In the genomic region with DNA sequence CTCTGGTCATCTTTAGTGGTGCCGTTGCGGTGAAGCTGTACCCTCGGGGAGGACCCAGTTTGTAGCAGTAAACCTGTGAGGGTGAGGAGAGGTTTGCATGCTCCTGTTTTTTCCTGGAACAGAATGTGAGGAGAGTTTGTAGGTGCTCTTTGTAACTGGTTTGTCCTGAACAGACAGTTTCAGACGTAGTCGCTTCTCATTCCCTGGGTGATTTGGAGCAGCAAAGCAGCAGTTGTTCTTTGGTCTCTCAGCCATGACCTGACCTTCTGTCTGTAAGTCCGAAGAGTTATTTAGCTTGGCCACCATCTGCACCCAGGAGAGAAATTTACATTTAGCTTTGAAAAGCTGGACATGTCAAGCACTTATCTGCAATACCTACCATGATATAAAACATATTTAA, we compare ENCODE assay signal across 12 mouse cellular contexts.
DNase-seq lines count a peak whose midpoint lies in the region; ATAC-seq lines count a peak whose summit lies in the region.
"Had no signal": no experiment of that assay in that cellular context is flagged by ENCODE, and none has a peak within 500 bp of the region (broad histone marks: within the 10 kb centered on the region; RNA-seq: fewer than 3 reads in every experiment).

No protein-coding gene starts in this region.

- H3K4me2 ChIP-seq in neural tube, embryonic 15.5 days: no peak overlapping the region
- H3K4me2 ChIP-seq in forebrain, embryonic 14.5 days (ENCODE audit: low read length): no peak overlapping the region
- H3K4me2 ChIP-seq in midbrain, embryonic 12.5 days (replicated peaks): 0 out of 2 replicates have a peak overlapping the region, but pooled peaks have one; percentile 9
- H3K4me2 ChIP-seq: heart, embryonic 11.5 days had no signal

- ATAC-seq in neural tube, embryonic 15.5 days (ENCODE audit: low FRiP score): no peak
- no peak for ATAC-seq in forebrain, embryonic 14.5 days
- peak; percentile 7; the same call in 1 of the 2 replicates for ATAC-seq in midbrain, embryonic 12.5 days (ENCODE audit: low FRiP score, low read depth)
- no peak for ATAC-seq in granulocyte monocyte progenitor cell, adult 5-6 weeks (replicated peaks; ENCODE audit: poor library complexity, severe bottlenecking)
- ATAC-seq: Patski had no signal

- no peak overlapping the region for H3K27ac ChIP-seq in neural tube, embryonic 15.5 days (replicated peaks)
- H3K27ac ChIP-seq in forebrain, embryonic 14.5 days (ENCODE audit: low read depth, low read length): peak overlapping the region; percentile 55
- H3K27ac ChIP-seq in midbrain, embryonic 12.5 days (replicated peaks): peak overlapping the region; percentile 73

- 0 out of 2 replicates have a peak, but pooled peaks cover 3% of the 10 kb centered on the region for H3K4me1 ChIP-seq in neural tube, embryonic 15.5 days
- H3K4me1 ChIP-seq in forebrain, embryonic 14.5 days (ENCODE audit: control insufficient read depth, insufficient read depth, low read length): peaks cover 20% of the 10 kb centered on the region
- H3K4me1 ChIP-seq in midbrain, embryonic 12.5 days: peaks cover 27% of the 10 kb centered on the region

- H3K27me3 ChIP-seq in neural tube, embryonic 15.5 days (replicated peaks): no peaks in the 10 kb centered on the region
- no peaks in the 10 kb centered on the region for H3K27me3 ChIP-seq in forebrain, embryonic 14.5 days (replicated peaks; ENCODE audit: control insufficient read depth, insufficient read depth, low read length)
- H3K27me3 ChIP-seq in midbrain, embryonic 12.5 days: no peaks in the 10 kb centered on the region
- H3K27me3 ChIP-seq: CH12.LX, Patski had no signal

- H3K36me3 ChIP-seq in neural tube, embryonic 15.5 days: no peaks in the 10 kb centered on the region
- no peaks in the 10 kb centered on the region for H3K36me3 ChIP-seq in forebrain, embryonic 14.5 days (ENCODE audit: control insufficient read depth, insufficient read depth, low read length)
- H3K36me3 ChIP-seq in midbrain, embryonic 12.5 days: no peaks in the 10 kb centered on the region

- H3K9ac ChIP-seq in neural tube, embryonic 15.5 days (replicated peaks): no peak overlapping the region
- H3K9ac ChIP-seq in forebrain, embryonic 14.5 days (ENCODE audit: low read length): peak overlapping the region; percentile 13; the same call in 1 of the 2 replicates
- H3K9ac ChIP-seq in midbrain, embryonic 12.5 days (replicated peaks): no peak overlapping the region

- DNase-seq in neural tube, embryonic 10.5 days (ENCODE audit: extremely low spot score, low spot score): peak; percentile 33
- no peak for DNase-seq in forebrain, embryonic 14.5 days (ENCODE audit: low spot score)
- DNase-seq in lung, postnatal 10 days: no peak
- DNase-seq in kidney, adult 11 months: no peak
- DNase-seq: kidney, adult 8-10 months had no signal

- WGBS in neural tube, embryonic 15.5 days: 16% methylated on average over 6 of the region's 6 CpGs
- WGBS in forebrain, embryonic 14.5 days: 25% methylated on average over 6 of the region's 6 CpGs
- WGBS in midbrain, embryonic 12.5 days: 12% methylated on average over 6 of the region's 6 CpGs

- no peaks in the 10 kb centered on the region for H3K9me3 ChIP-seq in neural tube, embryonic 15.5 days (replicated peaks)
- no peaks in the 10 kb centered on the region for H3K9me3 ChIP-seq in forebrain, embryonic 14.5 days (replicated peaks; ENCODE audit: control insufficient read depth, low read length)
- no peaks in the 10 kb centered on the region for H3K9me3 ChIP-seq in midbrain, embryonic 12.5 days

- H3K4me3 ChIP-seq in neural tube, embryonic 15.5 days (replicated peaks): no peak overlapping the region
- no peak overlapping the region for H3K4me3 ChIP-seq in forebrain, embryonic 14.5 days (ENCODE audit: low read depth, low read length)
- H3K4me3 ChIP-seq in midbrain, embryonic 12.5 days: no peak overlapping the region
- H3K4me3 ChIP-seq: erythroblast, embryonic 14.5 days had no signal
